Mouse (Mus musculus): Measurements from ENCODE around the gene Rnf208.
A peak's percentile ranks its signal among the peaks of the same experiment; 100 is the strongest.

Gene Rnf208

DNA sequence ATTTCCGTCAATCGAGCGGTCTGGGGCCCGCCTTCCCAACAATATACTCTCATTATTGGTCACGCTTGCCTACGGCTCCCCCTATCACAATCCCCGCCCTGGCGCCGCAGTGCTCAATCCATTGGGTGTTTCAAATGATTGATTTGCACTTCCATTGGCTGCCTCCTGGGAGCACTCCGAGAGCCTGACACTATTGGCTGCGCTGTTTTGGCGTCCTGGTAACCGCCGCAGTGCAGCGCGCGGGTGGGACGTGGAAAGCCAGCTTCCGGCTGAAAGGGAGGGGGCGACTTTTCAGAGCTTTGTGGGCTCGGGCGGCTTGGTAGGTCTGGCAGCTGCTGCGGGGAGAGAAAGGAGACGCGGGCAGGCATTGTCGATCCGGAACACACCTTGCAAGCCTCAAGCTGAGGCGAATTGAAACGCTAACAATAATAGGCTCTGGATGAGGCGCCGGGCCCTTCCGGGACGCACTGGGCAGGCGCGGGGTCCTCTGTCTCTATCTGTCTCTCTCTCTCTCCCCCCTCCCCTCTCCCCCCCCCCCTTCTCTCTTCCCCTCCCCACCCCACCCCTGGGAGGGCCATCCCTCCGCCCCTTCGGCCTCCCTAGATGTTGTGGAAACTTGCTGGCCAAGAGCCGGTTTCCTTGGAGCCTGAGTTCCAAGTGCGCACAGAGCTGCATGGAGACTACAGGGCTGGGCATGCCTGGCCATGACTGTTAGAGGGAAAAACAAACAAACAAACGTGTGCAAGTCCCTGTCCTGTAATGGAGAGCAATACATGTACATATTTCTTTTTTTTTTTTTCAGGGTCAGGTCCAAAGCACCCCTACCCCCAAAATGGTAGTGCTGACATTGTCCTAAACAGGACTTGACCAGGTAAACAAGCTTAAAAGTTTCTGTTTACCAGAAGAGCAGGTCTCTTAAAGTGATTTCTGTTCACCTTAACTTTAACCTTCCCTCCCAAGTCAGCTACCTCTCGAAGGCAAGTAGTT lies 17.0 kb upstream of the Rnf208 start:
- DNase-seq (ENCODE audit: low read depth, low spot score), result peak; percentile 98

GRCm38 (mm10) chr2:25225811-25226379 lies 16.2 kb upstream of the Rnf208 start:
- no peak for DNase-seq (ENCODE audit: low read depth, low spot score)

DNA sequence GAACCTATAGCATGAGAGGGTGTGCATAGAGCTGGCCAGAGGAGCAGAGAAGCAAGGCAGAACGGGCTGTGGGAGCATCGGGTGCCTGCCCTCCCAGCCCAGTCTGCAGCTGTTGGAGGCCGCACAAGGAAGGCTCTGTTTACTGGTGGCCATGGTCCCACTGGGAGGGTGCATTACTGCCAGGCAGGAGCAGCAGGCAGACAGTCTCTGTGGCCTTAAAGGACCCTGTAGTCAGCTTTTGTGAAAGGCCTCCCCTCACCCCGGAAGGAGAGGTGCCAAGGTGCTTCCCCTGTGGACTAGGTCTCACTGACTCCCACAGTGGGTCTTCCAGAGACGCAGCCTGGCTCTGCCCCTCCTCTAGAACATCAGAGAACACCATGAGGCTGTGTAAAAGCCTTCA lies 15.2 kb upstream of the Rnf208 start:
- no peak for DNase-seq (ENCODE audit: low read depth, low spot score)

- DNase-seq (ENCODE audit: low read depth, low spot score), result no peak
These were observed 14.6 kb upstream of the Rnf208 start for GRCm38 (mm10) chr2:25227406-25227805.

GRCm38 (mm10) chr2:25228431-25228889 lies 13.6 kb upstream of the Rnf208 start:
- DNase-seq (ENCODE audit: low read depth, low spot score), result peak; percentile 81

GRCm38 (mm10) chr2:25228995-25229530 lies 13.0 kb upstream of the Rnf208 start:
- DNase-seq (ENCODE audit: low read depth, low spot score), result no peak

- no peak for DNase-seq (ENCODE audit: low read depth, low spot score)
These were observed 12.5 kb upstream of the Rnf208 start for GRCm38 (mm10) chr2:25229582-25229981.

GRCm38 (mm10) chr2:25230581-25230980 lies 11.5 kb upstream of the Rnf208 start:
- DNase-seq (ENCODE audit: low read depth, low spot score), result no peak

- DNase-seq (ENCODE audit: low read depth, low spot score), result no peak
These were observed 11.0 kb upstream of the Rnf208 start for GRCm38 (mm10) chr2:25231038-25231437.

- DNase-seq (ENCODE audit: low read depth, low spot score), result no peak
These were observed 8.6 kb upstream of the Rnf208 start for GRCm38 (mm10) chr2:25233421-25233820.

GRCm38 (mm10) chr2:25234050-25234449 lies 8.0 kb upstream of the Rnf208 start, which contains the start of gene Slc34a3:
Slc34a3 (minus strand) TSS chr2:25234364.
- no peak for DNase-seq (ENCODE audit: low read depth, low spot score)

DNA sequence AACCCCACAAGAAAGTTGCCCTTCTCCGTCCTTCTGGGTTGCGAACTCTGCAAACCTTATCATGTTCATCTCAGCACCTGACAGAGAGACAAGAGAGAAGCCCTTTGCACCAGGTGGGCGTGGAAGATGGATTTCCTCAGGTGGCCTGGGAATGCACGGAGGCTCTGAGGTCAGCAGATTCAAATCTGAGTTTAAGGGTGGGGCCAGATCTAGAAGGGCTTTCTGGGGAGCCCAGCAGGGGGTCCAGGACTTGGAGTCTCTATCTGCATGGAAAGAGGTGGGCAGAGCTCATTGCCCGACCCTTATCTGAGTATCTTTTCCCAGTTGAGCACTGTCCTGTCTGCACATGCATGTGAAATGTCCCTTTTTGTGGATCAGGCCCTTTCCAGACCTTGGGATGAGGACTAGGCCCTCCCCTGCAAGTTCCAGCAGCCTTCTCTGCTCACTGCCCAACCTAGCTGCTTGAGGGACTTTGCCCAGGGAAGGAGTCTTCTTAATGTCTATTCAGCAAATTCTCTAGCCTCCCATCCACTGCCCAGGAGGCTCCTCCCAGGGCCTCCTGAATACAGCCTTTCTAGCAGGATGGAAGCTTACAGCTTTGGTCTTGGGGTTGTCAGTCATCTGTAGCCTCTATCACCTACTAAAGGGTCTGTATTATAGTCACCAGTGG lies 7.4 kb upstream of the Rnf208 start:
- no peak for DNase-seq (ENCODE audit: low read depth, low spot score)

- DNase-seq (ENCODE audit: low read depth, low spot score), result no peak
These were observed 5.4 kb upstream of the Rnf208 start, which contains the start of gene Rnf224 for GRCm38 (mm10) chr2:25236614-25237013. Rnf224 (minus strand) TSS chr2:25236787.

- DNase-seq (ENCODE audit: low read depth, low spot score), result no peak
These were observed 4.5 kb upstream of the Rnf208 start for GRCm38 (mm10) chr2:25237522-25237921.

- no peak for DNase-seq (ENCODE audit: low read depth, low spot score)
These were observed 3.9 kb upstream of the Rnf208 start for GRCm38 (mm10) chr2:25238106-25238505.

DNA sequence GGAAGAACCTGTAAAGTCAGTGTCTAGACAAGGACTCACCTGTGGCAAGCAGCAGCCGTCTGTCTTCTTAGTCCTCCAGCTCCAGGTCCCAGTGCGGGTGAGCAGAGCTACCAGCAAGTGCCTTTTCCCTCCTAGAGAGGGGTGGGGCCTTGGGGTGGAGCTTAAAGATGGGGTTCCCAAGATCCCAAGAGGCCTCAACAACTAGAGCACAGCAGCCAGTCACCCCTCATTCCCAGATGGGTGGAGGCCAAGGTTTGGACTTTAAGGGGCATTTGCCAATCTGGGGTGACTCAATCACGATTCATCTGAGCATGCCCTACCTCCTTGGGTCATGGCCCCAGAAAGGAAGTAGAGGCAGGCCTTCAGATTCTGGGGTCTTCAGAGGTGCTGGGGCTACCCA lies 2.3 kb upstream of the Rnf208 start:
- no peak for DNase-seq (ENCODE audit: low read depth, low spot score)

DNA sequence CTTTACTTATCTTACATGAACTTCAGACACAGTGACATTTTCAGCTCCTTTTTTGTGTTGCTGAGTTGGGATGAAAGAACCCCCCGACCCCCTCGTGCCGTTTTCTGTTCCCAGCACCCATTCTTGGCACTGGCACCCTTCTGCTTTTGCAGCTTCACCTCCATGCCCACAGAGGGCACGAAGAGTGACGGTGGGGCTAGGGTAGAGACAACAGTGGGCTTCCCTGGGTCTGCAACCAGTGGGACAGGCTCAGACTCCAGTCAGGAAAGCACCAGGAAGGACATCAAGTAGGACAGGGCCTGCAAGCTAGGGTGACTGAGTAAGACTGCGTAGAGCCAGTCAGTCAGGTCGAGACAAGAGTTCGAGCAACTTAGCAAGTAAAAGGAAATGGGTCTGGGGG lies 1.7 kb upstream of the Rnf208 start:
- DNase-seq (ENCODE audit: low read depth, low spot score), result no peak

- DNase-seq (ENCODE audit: low read depth, low spot score), result peak; percentile 65
These were observed 1.2 kb upstream of the Rnf208 start for GRCm38 (mm10) chr2:25240723-25241437.

- DNase-seq (ENCODE audit: low read depth, low spot score), result no peak
These were observed 648 bp upstream of the Rnf208 start for GRCm38 (mm10) chr2:25241438-25241775.

DNA sequence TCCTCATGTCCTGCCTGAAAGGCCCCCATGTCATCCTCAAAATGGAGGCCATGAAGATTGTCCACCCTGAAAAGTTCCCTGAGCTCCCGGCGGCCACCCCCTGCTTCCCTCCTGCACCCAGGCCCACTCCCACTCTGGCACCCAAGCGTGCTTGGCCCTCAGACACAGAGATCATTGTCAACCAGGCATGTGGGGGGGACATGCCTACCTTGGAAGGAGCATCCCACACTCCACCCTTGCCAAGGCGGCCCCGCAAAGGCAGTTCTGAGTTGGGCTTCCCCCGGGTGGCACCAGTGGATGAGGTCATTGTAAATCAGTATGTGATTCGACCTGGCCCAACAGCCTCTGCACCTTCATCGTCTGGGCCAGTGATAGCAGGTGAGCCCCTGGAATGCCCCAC lies 1.3 kb downstream of the Rnf208 start:
- no peak for DNase-seq (ENCODE audit: low read depth, low spot score)

- no peak for DNase-seq (ENCODE audit: low read depth, low spot score)
These were observed 2.1 kb downstream of the Rnf208 start for GRCm38 (mm10) chr2:25244144-25244543.
